Mouse (Mus musculus) G1E (cell line): ENCODE measurements around the gene Hoxa1. TPM values are rescaled to one million over a fixed set of nuclear protein-coding genes. Genes with fewer than 3 reads are reported as not detected.

Source experiments
- ATAC-seq: 2 replicates; pipeline ENCODE4 v1.8.0; 2016; ENCODE audit warnings: mild to moderate bottlenecking; ENCODE audit not compliant: insufficient number of reproducible peaks, poor library complexity, low FRiP score, severe bottlenecking; ENCODE audit errors: extremely low read depth
- DNase-seq: peaks from one replicate; pipeline ENCODE4 v3.0.0; 2012; ENCODE audit warnings: low spot score
- H3K27me3 ChIP-seq: 2 replicates; pipeline ENCODE4 v1.6.1; 2012; ENCODE audit warnings: mild to moderate bottlenecking, low read length, inconsistent platforms; ENCODE audit not compliant: insufficient read depth
- H3K36me3 ChIP-seq: replicated peaks from 2 replicates; pipeline ENCODE3; 2012; ENCODE audit warnings: mild to moderate bottlenecking, inconsistent platforms
- H3K4me1 ChIP-seq: 2 replicates; pipeline ENCODE4 v1.6.1; 2012; ENCODE audit warnings: low read depth, low read length, inconsistent platforms, mixed read lengths; ENCODE audit not compliant: insufficient read depth
- H3K4me3 ChIP-seq: 2 replicates; pipeline ENCODE4 v1.5.1; 2012; ENCODE audit warnings: low read depth, mild to moderate bottlenecking, inconsistent platforms, low read length, moderate library complexity, mixed read lengths
- H3K9me3 ChIP-seq: replicated peaks from 2 replicates; pipeline ENCODE4 v1.6.1; 2012; ENCODE audit warnings: inconsistent platforms
- CTCF ChIP-seq: IDR thresholded peaks from 2 replicates; pipeline ENCODE4 v1.5.1; 2012; ENCODE audit warnings: low read depth, low read length, inconsistent platforms, mixed read lengths
- GATA1 ChIP-seq: IDR thresholded peaks from 2 replicates; pipeline ENCODE4 v1.6.1; 2012; ENCODE audit warnings: borderline replicate concordance, low read length, inconsistent platforms, mixed read lengths
- GATA2 ChIP-seq: IDR thresholded peaks from 2 replicates; pipeline ENCODE4 v1.6.1; 2012; ENCODE audit warnings: low read depth, low read length, inconsistent platforms, borderline replicate concordance
- POLR2AphosphoS5 ChIP-seq: IDR thresholded peaks from 2 replicates; pipeline ENCODE4 v1.6.1; 2012; ENCODE audit warnings: low read depth, low read length, inconsistent platforms; ENCODE audit not compliant: insufficient replicate concordance
- TAL1 ChIP-seq: conservative IDR thresholded peaks from 2 replicates; pipeline ENCODE4 v1.6.1; 2012; ENCODE audit warnings: low read depth, low read length, inconsistent platforms, mixed read lengths
- polyA plus RNA-seq: library from polyadenylated mRNA; stranded (reverse); fragments of >175 nt; gene quantifications from 2 replicates; pipeline ENCODE4 v1.2.3, GENCODE M21; 2012
- total RNA-seq, 2 experiments: library from RNA; stranded (forward) in 1 of 2; stranded (reverse) in 1 of 2; fragments of 200-1000 nt in 1 of 2; fragments of >200 nt in 1 of 2; fragmentation: Nextera tagmentation in 1 of 2; gene quantifications; 2 replicates each; pipeline ENCODE4 v1.2.3; 2014 to 2017

Gene Hoxa1
- total and polyA plus RNA-seq, 3 experiments: 0.22 TPM; not detected in 2

GRCm38 (mm10) chr6:52183311-52184080 lies 25.4 kb upstream of the Hoxa1 start:
- no peaks in the 10 kb centered on the region for H3K4me1 ChIP-seq
- peaks cover 14% of the 10 kb centered on the region for H3K27me3 ChIP-seq
- H3K9me3 ChIP-seq: no peaks in the 10 kb centered on the region
- H3K36me3 ChIP-seq: no peaks in the 10 kb centered on the region
- no peak overlapping the region for H3K4me3 ChIP-seq
- ATAC-seq (no peak), DNase-seq (no peak)
- TF ChIP-seq CTCF: no peak
- no peak for TF ChIP-seq GATA2
- TF ChIP-seq TAL1: no peak
- no peak for TF ChIP-seq POLR2AphosphoS5
- TF ChIP-seq GATA1: no peak

- ATAC-seq: no peak
- peaks cover 19% of the 10 kb centered on the region for H3K27me3 ChIP-seq
Measured at GRCm38 (mm10) chr6:52182793-52183192, 24.7 kb upstream of the Hoxa1 start.

GRCm38 (mm10) chr6:52182030-52182429 lies 23.9 kb upstream of the Hoxa1 start:
- DNase-seq (no peak), ATAC-seq (no peak)
- no peak for TF ChIP-seq TAL1
- TF ChIP-seq GATA2: no peak
- TF ChIP-seq CTCF: no peak
- TF ChIP-seq GATA1: no peak
- TF ChIP-seq POLR2AphosphoS5: no peak
- no peaks in the 10 kb centered on the region for H3K36me3 ChIP-seq
- H3K9me3 ChIP-seq: no peaks in the 10 kb centered on the region
- H3K4me1 ChIP-seq: no peaks in the 10 kb centered on the region
- H3K27me3 ChIP-seq: peaks cover 27% of the 10 kb centered on the region
- no peak overlapping the region for H3K4me3 ChIP-seq

More at GRCm38 (mm10) chr6:52182793-52183192, 24.7 kb upstream of the Hoxa1 start:
- no peaks in the 10 kb centered on the region for H3K36me3 ChIP-seq
- no peak for TF ChIP-seq POLR2AphosphoS5
- TF ChIP-seq GATA1: no peak
- TF ChIP-seq GATA2: no peak
- no peak for TF ChIP-seq TAL1
- TF ChIP-seq CTCF: no peak
- H3K4me1 ChIP-seq: no peaks in the 10 kb centered on the region
- no peaks in the 10 kb centered on the region for H3K9me3 ChIP-seq
- no peak for DNase-seq
- no peak overlapping the region for H3K4me3 ChIP-seq

GRCm38 (mm10) chr6:52180726-52181125 lies 22.6 kb upstream of the Hoxa1 start:
- H3K27me3 ChIP-seq: peaks cover 38% of the 10 kb centered on the region
- no peak for TF ChIP-seq GATA1
- no peak for TF ChIP-seq TAL1
- TF ChIP-seq POLR2AphosphoS5: no peak
- no peak for TF ChIP-seq CTCF
- TF ChIP-seq GATA2: no peak

GRCm38 (mm10) chr6:52180213-52180710 lies 22.1 kb upstream of the Hoxa1 start:
- Histone ChIP-seq H3K27me3 (peaks cover 41% of the 10 kb centered on the region), H3K4me1 (no peaks in the 10 kb centered on the region), H3K4me3 (no peak overlapping the region), H3K36me3 (no peaks in the 10 kb centered on the region), H3K9me3 (no peaks in the 10 kb centered on the region)
- TF ChIP-seq POLR2AphosphoS5 (no peak), TAL1 (no peak), GATA1 (no peak), GATA2 (no peak), CTCF (no peak)
- DNase-seq (no peak), ATAC-seq (no peak)

More at GRCm38 (mm10) chr6:52180726-52181125, 22.6 kb upstream of the Hoxa1 start:
- Histone ChIP-seq H3K36me3 (no peaks in the 10 kb centered on the region), H3K4me1 (no peaks in the 10 kb centered on the region), H3K9me3 (no peaks in the 10 kb centered on the region), H3K4me3 (no peak overlapping the region)
- no peak for DNase-seq
- ATAC-seq: no peak

GRCm38 (mm10) chr6:52179690-52180089 lies 21.6 kb upstream of the Hoxa1 start:
- Histone ChIP-seq H3K4me3 (no peak overlapping the region), H3K27me3 (peaks cover 43% of the 10 kb centered on the region), H3K36me3 (no peaks in the 10 kb centered on the region), H3K9me3 (no peaks in the 10 kb centered on the region), H3K4me1 (no peaks in the 10 kb centered on the region)
- no peak for ATAC-seq
- no peak for DNase-seq
- no peak for TF ChIP-seq GATA2
